Mouse (Mus musculus): ENCODE results near the gene Bbs4. TPM values are rescaled to one million over a fixed set of nuclear protein-coding genes. Genes with fewer than 3 reads are reported as not detected.

The Bbs4 gene
- total RNA-seq (2012; rRNA removed): 4.0 and 5.1 TPM in 2 replicates
- 1 to 10 TPM in 1 of 2 experiments, not detected in 1; 5.6 TPM for polyA plus RNA-seq (2012; ENCODE audit: insufficient read depth in 1 of 2, insufficient read length in 2 of 2, low read depth in 1 of 2, low replicate concordance in 2 of 2, missing spikeins in 1 of 2)

DNA sequence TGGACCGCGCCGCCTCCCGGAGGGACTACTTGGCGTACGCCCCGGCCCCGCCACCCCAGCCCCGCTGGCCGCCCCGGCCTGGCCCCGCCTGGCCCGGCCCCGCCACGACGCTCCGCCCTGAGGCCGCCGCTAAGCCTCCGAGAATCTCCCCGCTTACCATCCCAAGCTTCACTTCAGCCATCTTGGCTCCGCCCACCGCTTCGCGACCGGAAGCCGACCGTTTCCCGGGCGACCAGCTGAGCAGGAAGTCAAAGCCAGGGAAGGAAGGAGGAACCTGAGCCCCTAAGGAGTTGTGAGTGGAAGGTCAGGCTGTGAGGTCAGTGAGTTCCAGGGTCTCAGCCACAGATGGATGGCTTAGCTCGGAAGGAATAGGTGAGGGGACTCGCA lies at the start of gene Bbs4:
Gene Bbs4 (minus strand): TSS at position 256 of the 387 bp plus-strand sequence.
- Histone ChIP-seq H3K27me3 (ENCODE audit: control insufficient read depth in 1 of 2, insufficient read depth in 2 of 2, low read length in 2 of 2) (no peaks in the 10 kb centered on the region), H3K36me3 (ENCODE audit: control insufficient read depth in 1 of 2, insufficient read depth in 2 of 2, low read length in 2 of 2) (peaks cover 0 to 4% of the 10 kb centered on the region in 2 experiments; a peak in 2 of 4 replicates), H3K79me2 (ENCODE audit: control insufficient read depth, insufficient read depth, low read length, poor library complexity) (no peaks in the 10 kb centered on the region; the same call in 1 of the 2 replicates), H3K4me3 (ENCODE audit: control insufficient read depth in 1 of 2, insufficient read depth in 1 of 2, low read depth in 2 of 2, low read length in 2 of 2) (peak within 1 kb of the TSS; percentile 93 to 98), H3K9me3 (replicated peaks; ENCODE audit: insufficient read depth, low read length) (no peaks in the 10 kb centered on the region), H3K4me1 (ENCODE audit: control insufficient read depth in 1 of 2, insufficient read depth in 2 of 2, low read length in 2 of 2) (peaks cover 0 to 5% of the 10 kb centered on the region in 2 experiments; a peak in 2 of 4 replicates), H3K27ac (ENCODE audit: control insufficient read depth, low read depth, low read length) (peak within 1 kb of the TSS; percentile 49), H3K9ac (ENCODE audit: control insufficient read depth, low read depth, low read length, poor library complexity, severe bottlenecking) (peak within 1 kb of the TSS; percentile 80)
- peak; percentile 95 for DNase-seq (ENCODE audit: low read depth, low spot score)
- TF ChIP-seq ETS1 (IDR thresholded peaks at IDR 0.05; ENCODE audit: low read depth, low read length): peak; percentile 60; the same call in 1 of the 2 replicates
- peak; percentile 77 for TF ChIP-seq HCFC1 (IDR thresholded peaks at IDR 0.05; ENCODE audit: low read depth, low read length)
- TF ChIP-seq MXI1 (IDR thresholded peaks at IDR 0.05; ENCODE audit: low read depth, low read length): peak; percentile 66
- no peak for TF ChIP-seq GABPA (IDR thresholded peaks at IDR 0.05; ENCODE audit: low read depth, low read length)
- peak; percentile 60 for TF ChIP-seq TBP (IDR thresholded peaks at IDR 0.05; ENCODE audit: low read depth, low read length)
- TF ChIP-seq USF1 (IDR thresholded peaks at IDR 0.05; ENCODE audit: low read depth, low read length): no peak
- peak; percentile 82 for TF ChIP-seq SIN3A (IDR thresholded peaks at IDR 0.05; ENCODE audit: low read length)
- TF ChIP-seq POLR2AphosphoS5 (IDR thresholded peaks at IDR 0.05; ENCODE audit: borderline replicate concordance, low read depth, low read length): no peak
- TF ChIP-seq ZC3H11A (IDR thresholded peaks at IDR 0.05; ENCODE audit: low read depth, low read length): no peak
- TF ChIP-seq CHD2 (IDR thresholded peaks at IDR 0.05; ENCODE audit: low read length): no peak
- TF ChIP-seq UBTF (IDR thresholded peaks at IDR 0.05; ENCODE audit: borderline replicate concordance, insufficient read depth, low read depth, low read length): 0 out of 2 replicates have a peak, but pooled peaks have one; percentile 52
- no peak for TF ChIP-seq ZKSCAN1 (IDR thresholded peaks at IDR 0.05; ENCODE audit: low read depth, low read length)
- TF ChIP-seq CHD1 (IDR thresholded peaks at IDR 0.05; ENCODE audit: low read depth, low read length): no peak
- no peak for TF ChIP-seq SMC3 (IDR thresholded peaks at IDR 0.05; ENCODE audit: low read depth, low read length)
- no peak for TF ChIP-seq TAL1 (IDR thresholded peaks at IDR 0.05; ENCODE audit: low read length)
- no peak for TF ChIP-seq CTCF (IDR thresholded peaks at IDR 0.05 in 2 of 3, conservative IDR thresholded peaks at IDR 0.05 in 1 of 3; ENCODE audit: control insufficient read depth in 1 of 3, insufficient read depth in 1 of 3, low read depth in 2 of 3, low read length in 3 of 3, poor library complexity in 1 of 3, severe bottlenecking in 1 of 3)
- TF ChIP-seq POLR2A (IDR thresholded peaks at IDR 0.05; ENCODE audit: control insufficient read depth in 1 of 2, insufficient read depth in 1 of 2, low read depth in 1 of 2, low read length in 2 of 2, poor library complexity in 1 of 2): peak; percentile 63 to 88; a peak in 2 of 4 replicates
- peak; percentile 63 for TF ChIP-seq TCF12 (IDR thresholded peaks at IDR 0.05; ENCODE audit: low read depth, low read length)
- TF ChIP-seq NELFE (IDR thresholded peaks at IDR 0.05; ENCODE audit: low read depth, low read length): peak; percentile 69
- TF ChIP-seq NRF1 (IDR thresholded peaks at IDR 0.05; ENCODE audit: insufficient read depth, low read depth, low read length, poor library complexity, severe bottlenecking): no peak
- TF ChIP-seq BHLHE40 (IDR thresholded peaks at IDR 0.05; ENCODE audit: borderline replicate concordance, low read depth, low read length): no peak
- no peak for TF ChIP-seq RAD21 (IDR thresholded peaks at IDR 0.05; ENCODE audit: low read depth, low read length)
- TF ChIP-seq USF2 (IDR thresholded peaks at IDR 0.05; ENCODE audit: borderline replicate concordance in 1 of 2, insufficient read depth in 1 of 2, low read depth in 1 of 2, low read length in 2 of 2): no peak
- TF ChIP-seq GATA1 (IDR thresholded peaks at IDR 0.05; ENCODE audit: low read depth, low read length): no peak
- TF ChIP-seq MAX (IDR thresholded peaks at IDR 0.05; ENCODE audit: low read length): no peak
- TF ChIP-seq ZNF384 (IDR thresholded peaks at IDR 0.05; ENCODE audit: low read depth, low read length): no peak
- TF ChIP-seq RCOR1 (IDR thresholded peaks at IDR 0.05; ENCODE audit: low read depth, low read length): peak; percentile 53; the same call in 1 of the 2 replicates
- 0 out of 2 replicates have a peak, but pooled peaks have one; percentile 9 for TF ChIP-seq MYC (IDR thresholded peaks at IDR 0.05; ENCODE audit: low read depth, low read length)
- TF ChIP-seq MEF2A (IDR thresholded peaks at IDR 0.05; ENCODE audit: extremely low read depth, insufficient replicate concordance, low read depth, low read length, poor library complexity, severe bottlenecking): no peak
- TF ChIP-seq MYB (IDR thresholded peaks at IDR 0.05; ENCODE audit: low read depth, low read length): no peak
- TF ChIP-seq EP300 (IDR thresholded peaks at IDR 0.05; ENCODE audit: low read depth in 1 of 2, low read length in 2 of 2): no peak; a peak in 1 of 4 replicates
- TF ChIP-seq E2F4 (IDR thresholded peaks at IDR 0.05; ENCODE audit: borderline replicate concordance, low read depth, low read length): no peak
- TF ChIP-seq KAT2A (conservative IDR thresholded peaks at IDR 0.05; ENCODE audit: low read depth, low read length): no peak
- peak; percentile 21; the same call in 1 of the 2 replicates for TF ChIP-seq MAZ (IDR thresholded peaks at IDR 0.05; ENCODE audit: low read depth, low read length)
- TF ChIP-seq MAFK (IDR thresholded peaks at IDR 0.05; ENCODE audit: borderline replicate concordance, low read depth, low read length): no peak
- peak; percentile 91 for TF ChIP-seq ELF1 (IDR thresholded peaks at IDR 0.05; ENCODE audit: low read depth, low read length)
- no peak for TF ChIP-seq ZMIZ1 (IDR thresholded peaks at IDR 0.05; ENCODE audit: low read depth, low read length)
